Mouse (Mus musculus) cerebellum, adult 2 months (tissue): ENCODE data around the gene Cybrd1.

ENCODE experiments used
- CTCF ChIP-seq: fragments of 200-500 bp; IDR thresholded peaks from 2 replicates; pipeline ENCODE4 v1.5.1; 2011; ENCODE audit warnings: low read depth, mild to moderate bottlenecking, control low read depth, low read length, moderate library complexity, borderline replicate concordance; ENCODE audit not compliant: insufficient read depth
- POLR2A ChIP-seq: fragments of 200-500 bp; IDR thresholded peaks from 2 replicates; pipeline ENCODE4 v1.6.1; 2011; ENCODE audit warnings: low read length, control low read depth, borderline replicate concordance; ENCODE audit not compliant: insufficient read depth

- no peak for TF ChIP-seq POLR2A
- TF ChIP-seq CTCF = no peak
Measured at GRCm38 (mm10) chr2:71130366-71130765, 12.6 kb downstream of the Cybrd1 start.
